Comparison of ENCODE assay signal across 11 mouse cellular contexts in the genomic region with DNA sequence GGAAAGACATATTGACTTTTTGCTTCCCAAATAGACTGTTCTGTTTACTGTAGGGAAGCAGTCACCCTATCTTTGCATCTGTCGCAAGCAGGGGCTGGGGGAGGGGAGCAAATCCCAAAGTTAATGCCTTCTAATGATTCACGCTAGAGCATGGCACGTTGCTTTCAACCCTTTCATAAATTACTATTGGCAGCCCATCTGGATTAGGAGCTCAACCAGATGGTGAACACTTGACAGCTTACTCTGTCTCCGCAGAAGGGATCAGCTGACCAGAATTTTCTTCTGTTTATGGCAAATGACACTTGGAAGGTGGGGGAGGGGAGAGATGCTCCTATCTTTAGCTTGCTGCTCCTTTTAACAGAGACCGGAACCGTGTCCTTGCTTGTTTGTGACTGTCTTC.
DNase-seq lines count a peak whose midpoint lies in the region; ATAC-seq lines count a peak whose summit lies in the region.
"Had no signal": no experiment of that assay in that cellular context is flagged by ENCODE, and none has a peak within 500 bp of the region (broad histone marks: within the 10 kb centered on the region; RNA-seq: fewer than 3 reads in every experiment).

No protein-coding gene starts in this region.

- DNase-seq in forebrain, embryonic 11.5 days (ENCODE audit: low spot score): no peak
- DNase-seq in forebrain, embryonic 10.5 days (ENCODE audit: extremely low spot score, low spot score): no peak
- peak; percentile 52 for DNase-seq in brain, embryonic 18.5 days (ENCODE audit: low read depth, low spot score)
- DNase-seq in mesoderm, embryonic 11.5 days (ENCODE audit: low read depth, low spot score): peak; percentile 55
- no peak for DNase-seq in urinary bladder, postnatal 4 days (ENCODE audit: low spot score in 2 of 2)
- DNase-seq in adrenal gland, adult (ENCODE audit: inconsistent age in 2 of 2, low spot score in 1 of 2): no peak
- DNase-seq in urinary bladder, postnatal 36 days (ENCODE audit: low spot score in 2 of 2): no peak

- no peak overlapping the region for H3K4me3 ChIP-seq in forebrain, embryonic 11.5 days (ENCODE audit: low read depth, low read length)
- no peak overlapping the region for H3K4me3 ChIP-seq in forebrain, embryonic 10.5 days
- no peak overlapping the region for H3K4me3 ChIP-seq in hindbrain, embryonic 13.5 days
- H3K4me3 ChIP-seq: erythroblast, embryonic 14.5 days; liver, embryonic 15.5 days had no signal

- H3K36me3 ChIP-seq in forebrain, embryonic 11.5 days (ENCODE audit: control insufficient read depth, insufficient read depth, low read length): no peaks in the 10 kb centered on the region
- H3K36me3 ChIP-seq in forebrain, embryonic 10.5 days (replicated peaks): no peaks in the 10 kb centered on the region
- no peaks in the 10 kb centered on the region for H3K36me3 ChIP-seq in hindbrain, embryonic 13.5 days
- H3K36me3 ChIP-seq: liver, embryonic 15.5 days had no signal

- no peak overlapping the region for H3K9ac ChIP-seq in forebrain, embryonic 11.5 days (ENCODE audit: low read length)
- no peak overlapping the region for H3K9ac ChIP-seq in hindbrain, embryonic 13.5 days
- H3K9ac ChIP-seq: liver, embryonic 15.5 days had no signal

- H3K27me3 ChIP-seq in forebrain, embryonic 11.5 days (ENCODE audit: control insufficient read depth, insufficient read depth, low read length): no peaks in the 10 kb centered on the region
- peaks cover 4% of the 10 kb centered on the region; the same call in 1 of the 2 replicates for H3K27me3 ChIP-seq in forebrain, embryonic 10.5 days (ENCODE audit: poor library complexity, severe bottlenecking)
- H3K27me3 ChIP-seq in hindbrain, embryonic 13.5 days: no peaks in the 10 kb centered on the region
- H3K27me3 ChIP-seq: liver, embryonic 15.5 days had no signal

- H3K9me3 ChIP-seq in forebrain, embryonic 11.5 days (ENCODE audit: control insufficient read depth, low read length): no peaks in the 10 kb centered on the region
- no peaks in the 10 kb centered on the region for H3K9me3 ChIP-seq in forebrain, embryonic 10.5 days
- H3K9me3 ChIP-seq in hindbrain, embryonic 13.5 days: no peaks in the 10 kb centered on the region
- H3K9me3 ChIP-seq: liver, embryonic 15.5 days had no signal

- no peak overlapping the region for H3K27ac ChIP-seq in forebrain, embryonic 11.5 days (ENCODE audit: low read depth, low read length)
- H3K27ac ChIP-seq in forebrain, embryonic 10.5 days: no peak overlapping the region
- H3K27ac ChIP-seq in hindbrain, embryonic 13.5 days: peak overlapping the region; percentile 76; the same call in 1 of the 2 replicates
- H3K27ac ChIP-seq: kidney, postnatal 0 days; liver, embryonic 15.5 days had no signal

- ATAC-seq in forebrain, embryonic 11.5 days (replicated peaks; ENCODE audit: low FRiP score): peak; percentile 60; the same call in 1 of the 2 replicates
- peak; percentile 73 for ATAC-seq in hindbrain, embryonic 13.5 days (ENCODE audit: low FRiP score)

- no peak overlapping the region for H3K4me2 ChIP-seq in forebrain, embryonic 11.5 days (ENCODE audit: low read depth, low read length, severe bottlenecking)
- no peak overlapping the region for H3K4me2 ChIP-seq in hindbrain, embryonic 13.5 days
- H3K4me2 ChIP-seq: liver, embryonic 15.5 days had no signal

- H3K4me1 ChIP-seq in forebrain, embryonic 11.5 days (replicated peaks; ENCODE audit: control insufficient read depth, insufficient read depth, low read length): no peaks in the 10 kb centered on the region
- peaks cover 10% of the 10 kb centered on the region for H3K4me1 ChIP-seq in forebrain, embryonic 10.5 days
- peaks cover 16% of the 10 kb centered on the region for H3K4me1 ChIP-seq in hindbrain, embryonic 13.5 days (replicated peaks)
- H3K4me1 ChIP-seq: liver, embryonic 15.5 days had no signal

- WGBS in forebrain, embryonic 11.5 days: 42% methylated on average over 6 of the region's 6 CpGs
- 49% methylated on average over 6 of the region's 6 CpGs for WGBS in forebrain, embryonic 10.5 days
- WGBS in hindbrain, embryonic 13.5 days: 25% methylated on average over 6 of the region's 6 CpGs

Comparison
In these comparisons a context has a peak if more than half of its experiments do, and no peak if none do; other contexts are left out.
1. DNase-seq: peak in brain, embryonic 18.5 days (single experiment) and mesoderm, embryonic 11.5 days (single experiment); none in forebrain, embryonic 11.5 days (single experiment), forebrain, embryonic 10.5 days (single experiment), urinary bladder, postnatal 4 days (0 of 2), adrenal gland, adult (0 of 2) and urinary bladder, postnatal 36 days (0 of 2).